Mouse (Mus musculus) ES-E14 (cell line): ENCODE measurements around the gene Gstm1. TPM values are rescaled to one million over a fixed set of nuclear protein-coding genes. Genes with fewer than 3 reads are reported as not detected.

Experiments
- DNase-seq: peaks from one replicate; pipeline ENCODE4 v3.0.0-alpha.2; 2013; ENCODE audit warnings: low read depth, low spot score
- H3K27ac ChIP-seq: 2 replicates; pipeline ENCODE4 v1.5.1; 2012; ENCODE audit warnings: low read depth, mild to moderate bottlenecking, low read length, moderate library complexity, mixed read lengths; ENCODE audit not compliant: poor library complexity, insufficient read depth, severe bottlenecking
- H3K36me3 ChIP-seq: 2 replicates; pipeline ENCODE4 v1.6.1; 2012; ENCODE audit warnings: mild to moderate bottlenecking, low read length, moderate library complexity, mixed read lengths; ENCODE audit not compliant: control insufficient read depth, poor library complexity, insufficient read depth, severe bottlenecking
- H3K4me1 ChIP-seq, 2 experiments: fragments of 150-350 bp in 1 of 2; sonication (generic) in 1 of 2; 2 replicates each; pipeline ENCODE4 v1.6.1; 2012; ENCODE audit warnings: low read length in 2 of 2, mild to moderate bottlenecking in 1 of 2, mixed read lengths in 1 of 2; ENCODE audit not compliant: control insufficient read depth in 2 of 2, insufficient read depth in 2 of 2, poor library complexity in 1 of 2
- H3K4me3 ChIP-seq, 2 experiments: fragments of 150-350 bp in 1 of 2; sonication (generic) in 1 of 2; 2 replicates each; pipeline ENCODE4 v1.5.1; 2012; ENCODE audit warnings: low read length in 2 of 2, low read depth in 1 of 2, mild to moderate bottlenecking in 1 of 2, mixed read lengths in 1 of 2; ENCODE audit not compliant: insufficient read depth in 1 of 2, poor library complexity in 1 of 2, severe bottlenecking in 1 of 2
- H3K9ac ChIP-seq: 2 replicates; pipeline ENCODE4 v1.6.1; 2012; ENCODE audit warnings: low read depth, mild to moderate bottlenecking, low read length, mixed read lengths; ENCODE audit not compliant: poor library complexity, insufficient read depth, severe bottlenecking
- H3K9me3 ChIP-seq: fragments of 150-350 bp; sonication (generic); 2 replicates; pipeline ENCODE4 v1.6.1; 2012; ENCODE audit warnings: low read depth, mild to moderate bottlenecking, low read length; ENCODE audit not compliant: control insufficient read depth, insufficient read depth
- CHD2 ChIP-seq: IDR thresholded peaks from 2 replicates; pipeline ENCODE4 v1.6.1; 2014; ENCODE audit warnings: mild to moderate bottlenecking, low read depth, low read length, inconsistent platforms
- HCFC1 ChIP-seq: IDR thresholded peaks from 2 replicates; pipeline ENCODE4 v1.6.1; 2012; ENCODE audit warnings: low read length, inconsistent platforms, borderline replicate concordance; ENCODE audit not compliant: insufficient read depth
- MAFK ChIP-seq: IDR thresholded peaks from 2 replicates; pipeline ENCODE4 v1.6.1; 2014; ENCODE audit warnings: mild to moderate bottlenecking, low read depth, low read length, inconsistent platforms; ENCODE audit not compliant: insufficient read depth
- ZC3H11A ChIP-seq: IDR thresholded peaks from 2 replicates; pipeline ENCODE4 v1.6.1; 2012; ENCODE audit warnings: low read depth, mild to moderate bottlenecking, inconsistent platforms, low read length, borderline replicate concordance
- ZNF384 ChIP-seq: IDR thresholded peaks from 2 replicates; pipeline ENCODE4 v1.6.1; 2012; ENCODE audit warnings: low read depth, low read length, inconsistent platforms
- in situ Hi-C, 2 experiments: fragments of 600-800 bp; cut with MboI; formaldehyde crosslinking; loops; one replicate each; pipeline ENCODE4 v1.15.1; 2025; ENCODE audit warnings: low sequenced_read_pairs in 2 of 2, inconsistent platforms in 1 of 2; ENCODE audit not compliant: unreplicated experiment in 2 of 2
- total RNA-seq: library from RNA; depleted of rRNA; stranded (reverse); fragments of 300-350 nt; gene quantifications from 2 replicates; pipeline ENCODE4 v1.2.3, GENCODE M21; 2012

Gene Gstm1
- total RNA-seq, 1 experiment, result 7.9 TPM

- Histone ChIP-seq H3K9ac (no peak overlapping the region), H3K36me3 (no peaks in the 10 kb centered on the region), H3K4me1 (peaks cover 0 to 3% of the 10 kb centered on the region in 2 experiments; a peak in 1 of 4 replicates), H3K9me3 (no peaks in the 10 kb centered on the region), H3K27ac (no peak overlapping the region), H3K4me3 (no peak overlapping the region)
- in situ Hi-C loops, result no loop called here
- DNase-seq, result no peak
- TF ChIP-seq CHD2 (no peak), MAFK (peak; percentile 75)
These were observed 29.3 kb upstream of the Gstm1 start for GRCm38 (mm10) chr3:108046944-108047655.

GRCm38 (mm10) chr3:108044394-108045140, 26.8 kb upstream of the Gstm1 start, which contains the start of gene Gstm4:
Gene Gstm4 (minus strand): TSS chr3:108044894.
- Histone ChIP-seq H3K27ac (no peak within 1 kb of the TSS), H3K9me3 (no peaks in the 10 kb centered on the region), H3K36me3 (no peaks in the 10 kb centered on the region), H3K9ac (peak within 1 kb of the TSS; percentile 70), H3K4me1 (peaks cover 0 to 3% of the 10 kb centered on the region in 2 experiments; a peak in 1 of 4 replicates), H3K4me3 (peak within 1 kb of the TSS; percentile 65 to 72)
- in situ Hi-C loops, result no loop called here
- peak; percentile 78 for DNase-seq
- TF ChIP-seq MAFK (peak; percentile 97), CHD2 (no peak)

- in situ Hi-C loops, result no loop called here
- H3K4me3 ChIP-seq, result no peak overlapping the region
- no peak for DNase-seq
- H3K4me1 ChIP-seq, result no peaks in the 10 kb centered on the region
- TF ChIP-seq HCFC1, result no peak
- TF ChIP-seq ZC3H11A, result no peak
- TF ChIP-seq CHD2, result no peak
- TF ChIP-seq ZNF384, result no peak
- no peak for TF ChIP-seq MAFK
- H3K36me3 ChIP-seq, result no peaks in the 10 kb centered on the region
- H3K9ac ChIP-seq, result no peak overlapping the region
- H3K9me3 ChIP-seq, result no peaks in the 10 kb centered on the region
- H3K27ac ChIP-seq, result no peak overlapping the region
These were observed 15.4 kb upstream of the Gstm1 start for GRCm38 (mm10) chr3:108033156-108033555.

- H3K27ac ChIP-seq, result no peak overlapping the region
- no peak overlapping the region for H3K4me3 ChIP-seq
- TF ChIP-seq MAFK, result no peak
- no peak for TF ChIP-seq ZNF384
- TF ChIP-seq HCFC1, result no peak
- no peak for TF ChIP-seq CHD2
- TF ChIP-seq ZC3H11A, result no peak
- in situ Hi-C loops, result no loop called here
- H3K9me3 ChIP-seq, result no peaks in the 10 kb centered on the region
- no peak for DNase-seq
- H3K4me1 ChIP-seq, result no peaks in the 10 kb centered on the region
- no peaks in the 10 kb centered on the region for H3K36me3 ChIP-seq
- no peak overlapping the region for H3K9ac ChIP-seq
These were observed 14.3 kb upstream of the Gstm1 start for GRCm38 (mm10) chr3:108032113-108032512.
